Mouse (Mus musculus): ENCODE measurements around the gene Rasa3.

The Rasa3 gene

GRCm38 (mm10) chr8:13684131-13684530 is 6.7 kb upstream of the Rasa3 start:
- no peak for DNase-seq

DNA sequence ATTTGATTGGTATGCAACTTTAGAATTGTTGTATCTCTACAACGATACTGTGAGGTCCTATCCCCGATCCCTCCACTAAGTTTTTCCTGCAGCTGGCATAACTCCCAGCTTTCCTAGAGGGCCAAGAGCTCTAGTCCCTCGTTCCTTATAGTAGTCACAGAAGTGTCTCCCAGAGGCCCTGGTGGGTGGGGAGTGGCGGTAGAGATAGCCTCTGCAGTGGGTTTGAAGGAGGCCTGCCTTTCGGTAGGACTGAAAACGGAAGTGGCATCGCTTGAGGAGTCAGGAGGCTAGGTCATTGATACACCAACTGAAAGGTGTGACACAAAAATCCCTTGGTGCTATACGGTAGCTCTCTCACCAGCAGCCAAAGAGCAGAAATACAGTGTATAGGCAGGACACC is 779 bp upstream of the Rasa3 start:
- no peak for DNase-seq

GRCm38 (mm10) chr8:13676701-13677412 is 546 bp downstream of the Rasa3 start:
- DNase-seq, result peak; percentile 47 to 67

DNA sequence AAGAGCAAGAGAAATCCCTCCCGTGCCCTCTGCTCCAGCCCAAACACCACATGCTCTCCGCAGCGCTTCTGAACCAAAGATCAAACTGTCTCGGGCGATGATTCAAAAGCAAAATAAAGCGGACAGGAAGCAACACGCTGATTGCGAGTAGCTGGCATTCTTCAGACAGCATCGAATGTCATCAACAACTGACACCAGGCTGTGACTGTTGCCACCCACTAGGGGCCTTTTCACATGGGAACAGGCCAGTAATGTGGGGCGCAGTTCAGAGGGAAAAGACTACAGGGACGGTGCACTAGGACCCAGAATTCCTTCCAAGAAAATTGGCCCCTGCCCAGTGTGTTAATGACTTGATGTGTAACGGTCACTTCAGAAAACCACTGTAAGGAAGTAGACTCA is 1.1 kb downstream of the Rasa3 start:
- DNase-seq, result peak; percentile 74

DNA sequence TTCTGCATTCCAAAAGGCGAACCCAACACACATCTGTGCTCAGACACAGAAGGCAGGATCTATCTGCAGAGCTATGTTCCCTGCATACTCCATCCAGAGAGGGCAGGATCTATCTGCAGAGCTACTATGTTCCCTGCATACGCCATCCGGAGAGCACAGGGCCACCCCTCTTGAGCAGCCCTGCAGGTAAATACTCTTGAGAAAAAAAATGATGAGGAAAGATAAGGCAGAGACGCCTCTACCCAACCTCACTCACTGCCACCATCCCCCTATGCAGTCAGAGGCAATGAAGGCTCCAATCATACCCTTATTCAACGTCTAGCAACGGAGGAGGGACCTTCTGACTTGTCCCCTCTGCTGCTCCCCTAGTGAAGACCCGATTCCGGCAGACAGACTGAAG is 1.9 kb downstream of the Rasa3 start:
- no peak for DNase-seq

GRCm38 (mm10) chr8:13675121-13675520 is 2.3 kb downstream of the Rasa3 start:
- no peak for DNase-seq

- peak in 1 of 2 experiments; percentile 28 for DNase-seq
Measured at GRCm38 (mm10) chr8:13674294-13675010, 3.0 kb downstream of the Rasa3 start.

DNA sequence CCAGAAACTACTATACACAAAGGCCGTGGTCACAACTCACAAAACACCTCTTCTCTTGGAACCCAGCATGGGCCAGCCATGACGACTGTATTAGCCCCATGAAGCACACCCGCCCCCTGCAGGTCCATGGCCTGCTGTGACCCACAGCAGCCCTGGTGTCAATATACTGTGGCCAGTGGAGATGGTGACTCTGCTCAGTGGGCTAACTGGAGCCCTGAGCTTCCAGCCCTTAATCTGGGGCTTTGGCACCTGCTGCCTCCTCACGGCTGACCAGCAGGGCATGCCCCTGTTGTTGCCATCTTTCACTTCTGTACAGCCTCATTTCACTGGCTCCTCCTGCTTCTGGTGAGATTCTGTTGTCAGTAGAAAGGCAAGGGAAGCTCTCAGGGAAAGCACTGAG is 4.2 kb downstream of the Rasa3 start:
- DNase-seq, result peak in 1 of 2 experiments; percentile 55

DNA sequence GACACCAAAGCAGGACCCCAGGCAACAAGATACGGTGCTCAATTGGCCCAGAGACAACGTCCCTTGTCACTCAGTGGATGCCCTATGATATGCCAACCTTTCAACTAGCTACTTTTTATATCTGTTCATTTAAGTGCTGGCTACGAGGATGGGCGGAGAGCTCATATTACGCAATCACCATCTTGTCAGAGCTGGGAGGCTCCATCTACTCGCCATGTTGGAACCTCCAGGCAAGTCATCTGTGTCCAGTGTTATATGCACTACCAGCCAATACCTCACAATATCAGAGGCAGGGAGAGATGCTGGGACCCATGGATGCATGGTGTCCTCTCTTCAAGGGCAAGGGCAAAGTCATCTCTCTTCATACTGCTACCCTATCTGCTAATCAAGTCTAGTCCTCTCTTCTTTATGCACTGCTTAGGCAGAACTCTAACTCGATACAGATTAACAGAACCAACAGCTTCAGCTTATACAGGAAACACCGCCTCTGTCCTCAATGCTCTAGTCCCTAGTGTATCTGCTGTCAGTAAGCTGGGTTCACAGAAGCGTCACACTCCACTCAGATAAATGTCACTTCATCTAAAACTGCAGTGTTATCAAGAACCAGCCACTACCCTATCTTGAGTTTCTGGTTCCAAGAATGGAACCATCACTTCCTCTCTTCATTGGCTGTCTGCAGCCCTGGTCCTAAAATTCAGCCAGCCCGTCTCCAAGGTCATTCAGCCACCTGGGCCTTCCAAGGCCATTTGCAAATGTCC is 6.0 kb downstream of the Rasa3 start:
- no peak for DNase-seq

DNA sequence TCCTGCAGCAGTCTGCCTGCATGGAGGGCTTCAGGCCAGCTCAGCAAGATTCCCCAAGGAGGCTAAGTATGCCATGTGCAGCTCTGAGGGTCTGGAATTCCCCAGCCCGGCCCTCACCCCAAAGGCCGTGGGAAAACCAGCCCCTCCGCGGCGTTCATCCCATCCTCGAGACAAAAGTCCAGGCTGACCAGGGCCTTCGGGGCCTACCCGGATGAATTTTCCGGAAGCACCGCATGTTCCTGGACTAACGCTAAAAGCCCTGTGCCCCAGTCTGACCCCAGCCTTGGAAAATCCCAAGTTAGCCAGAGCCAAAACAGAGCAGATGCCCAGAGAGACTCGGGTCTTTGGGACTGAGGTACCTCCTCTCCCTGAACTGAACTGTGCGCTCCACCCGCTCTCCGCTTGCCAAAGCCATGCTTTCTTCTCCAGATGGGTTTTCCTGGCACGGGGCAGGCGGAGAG is 7.4 kb downstream of the Rasa3 start:
- peak; percentile 33 to 46 for DNase-seq

- peak; percentile 58 to 64 for DNase-seq
Measured at GRCm38 (mm10) chr8:13668367-13668766, 9.0 kb downstream of the Rasa3 start.

GRCm38 (mm10) chr8:13667917-13668316 is 9.5 kb downstream of the Rasa3 start:
- DNase-seq, result no peak

GRCm38 (mm10) chr8:13665944-13666343 is 11.5 kb downstream of the Rasa3 start:
- DNase-seq, result no peak

- DNase-seq, result no peak
Measured at GRCm38 (mm10) chr8:13665538-13665937, 11.9 kb downstream of the Rasa3 start.

- DNase-seq, result no peak
Measured at GRCm38 (mm10) chr8:13664711-13665210, 12.6 kb downstream of the Rasa3 start.

- DNase-seq, result no peak
Measured at GRCm38 (mm10) chr8:13660323-13660722, 17.1 kb downstream of the Rasa3 start.

- DNase-seq, result no peak
Measured at GRCm38 (mm10) chr8:13657479-13657878, 19.9 kb downstream of the Rasa3 start.

- DNase-seq, result no peak
Measured at GRCm38 (mm10) chr8:13655033-13655351, 22.4 kb downstream of the Rasa3 start.

DNA sequence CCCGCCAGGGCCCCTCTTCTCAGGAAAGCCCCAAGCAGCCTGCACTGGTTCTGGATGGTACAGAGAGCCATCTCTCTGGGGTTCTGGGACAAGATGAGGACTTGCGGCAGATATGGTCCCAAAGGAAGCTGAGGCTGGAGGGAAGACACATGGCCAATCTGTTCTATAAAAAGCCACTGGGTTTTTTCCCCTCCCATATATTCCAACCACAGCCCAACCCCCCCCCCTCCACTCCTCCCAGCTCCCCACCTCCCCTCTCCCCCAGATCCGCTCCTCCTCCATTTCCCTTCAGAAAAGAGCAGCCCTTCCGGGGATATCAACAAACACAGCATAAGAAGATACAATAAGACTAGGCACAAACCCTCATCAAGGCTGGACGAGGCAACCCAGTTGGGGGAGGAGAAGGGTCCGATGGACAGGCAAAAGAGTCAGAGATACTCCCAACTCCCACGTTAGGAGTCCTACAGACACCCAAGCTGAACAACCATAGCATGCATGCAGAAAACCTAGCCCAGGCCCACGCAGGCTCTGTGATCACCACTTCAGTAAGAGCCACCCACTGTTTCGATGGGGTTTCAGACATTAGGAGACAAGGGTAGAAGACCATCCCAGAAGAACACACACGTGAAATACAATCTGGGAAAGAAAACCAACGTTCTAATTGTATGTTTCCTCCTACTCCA is 22.9 kb downstream of the Rasa3 start:
- DNase-seq, result no peak

DNA sequence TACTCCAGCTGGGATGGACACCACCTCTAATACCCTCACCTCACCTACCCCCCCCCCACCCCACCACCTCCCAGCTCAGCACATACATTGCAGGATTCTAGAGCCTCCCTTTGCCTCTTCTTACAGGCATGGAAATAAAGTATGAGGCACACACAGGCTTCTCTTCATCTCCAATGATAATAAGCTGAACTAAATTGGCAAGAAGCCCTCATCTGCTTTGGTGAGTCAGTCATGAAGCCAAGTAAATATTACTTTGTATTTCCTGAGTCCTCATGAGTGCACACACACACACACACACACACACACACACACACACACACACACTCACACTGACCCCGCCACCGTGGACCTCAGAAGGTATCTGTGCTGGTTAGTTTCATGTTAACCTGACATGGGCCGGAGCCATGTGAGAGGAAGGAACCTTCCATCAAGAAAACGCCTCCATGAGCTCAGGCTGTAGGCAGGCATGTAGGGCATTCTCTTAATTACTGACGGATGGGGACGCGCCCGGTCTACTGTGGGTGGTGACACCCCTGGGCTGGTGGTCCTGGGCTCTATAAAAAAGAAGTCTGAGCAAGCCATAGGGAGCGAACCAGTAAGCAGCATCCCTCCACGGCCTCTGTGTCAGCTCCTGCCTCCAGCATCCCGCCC is 26.7 kb downstream of the Rasa3 start:
- DNase-seq, result no peak

GRCm38 (mm10) chr8:13649154-13649515 is 28.3 kb downstream of the Rasa3 start:
- no peak for DNase-seq

GRCm38 (mm10) chr8:13648377-13649153 is 28.8 kb downstream of the Rasa3 start:
- DNase-seq, result peak in 1 of 2 experiments; percentile 51
